Mouse (Mus musculus) spleen, adult 2 months (tissue): ENCODE data around the gene Spns2.

Experiments
- CTCF ChIP-seq: fragments of 200-500 bp; IDR thresholded peaks from 2 replicates; pipeline ENCODE4 v1.5.1; 2011; ENCODE audit warnings: mild to moderate bottlenecking, inconsistent platforms; ENCODE audit not compliant: insufficient read depth, insufficient read length, insufficient replicate concordance; ENCODE audit errors: extremely low read depth
- POLR2A ChIP-seq: fragments of 200-500 bp; IDR thresholded peaks from 2 replicates; pipeline ENCODE4 v1.6.1; 2011; ENCODE audit warnings: low read depth, low read length, inconsistent platforms

DNA sequence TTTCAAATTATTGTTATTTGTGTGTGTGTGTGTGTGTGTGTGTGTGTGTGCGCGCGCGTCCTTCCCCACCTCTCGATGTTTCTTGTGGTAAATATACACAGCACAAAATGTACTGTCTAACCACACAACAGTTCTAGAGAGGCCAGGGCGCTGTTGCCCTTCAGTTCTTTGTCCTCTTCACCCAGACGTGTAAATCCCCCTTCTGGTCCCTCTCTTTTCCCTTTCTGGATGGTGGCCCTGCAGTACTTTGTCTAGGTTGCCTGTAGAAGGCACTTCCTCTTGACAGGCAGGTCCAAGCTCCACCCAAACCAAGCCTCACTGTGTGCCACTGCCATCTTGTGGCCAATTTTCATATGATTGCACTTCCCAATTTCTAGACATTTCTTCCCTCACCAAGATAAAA, 60.4 kb downstream of the Spns2 start:
- TF ChIP-seq CTCF (peak; percentile 73; the same call in 1 of the 2 replicates), POLR2A (no peak)
